Mouse (Mus musculus): ENCODE results near the gene Rnf208.

DNA sequence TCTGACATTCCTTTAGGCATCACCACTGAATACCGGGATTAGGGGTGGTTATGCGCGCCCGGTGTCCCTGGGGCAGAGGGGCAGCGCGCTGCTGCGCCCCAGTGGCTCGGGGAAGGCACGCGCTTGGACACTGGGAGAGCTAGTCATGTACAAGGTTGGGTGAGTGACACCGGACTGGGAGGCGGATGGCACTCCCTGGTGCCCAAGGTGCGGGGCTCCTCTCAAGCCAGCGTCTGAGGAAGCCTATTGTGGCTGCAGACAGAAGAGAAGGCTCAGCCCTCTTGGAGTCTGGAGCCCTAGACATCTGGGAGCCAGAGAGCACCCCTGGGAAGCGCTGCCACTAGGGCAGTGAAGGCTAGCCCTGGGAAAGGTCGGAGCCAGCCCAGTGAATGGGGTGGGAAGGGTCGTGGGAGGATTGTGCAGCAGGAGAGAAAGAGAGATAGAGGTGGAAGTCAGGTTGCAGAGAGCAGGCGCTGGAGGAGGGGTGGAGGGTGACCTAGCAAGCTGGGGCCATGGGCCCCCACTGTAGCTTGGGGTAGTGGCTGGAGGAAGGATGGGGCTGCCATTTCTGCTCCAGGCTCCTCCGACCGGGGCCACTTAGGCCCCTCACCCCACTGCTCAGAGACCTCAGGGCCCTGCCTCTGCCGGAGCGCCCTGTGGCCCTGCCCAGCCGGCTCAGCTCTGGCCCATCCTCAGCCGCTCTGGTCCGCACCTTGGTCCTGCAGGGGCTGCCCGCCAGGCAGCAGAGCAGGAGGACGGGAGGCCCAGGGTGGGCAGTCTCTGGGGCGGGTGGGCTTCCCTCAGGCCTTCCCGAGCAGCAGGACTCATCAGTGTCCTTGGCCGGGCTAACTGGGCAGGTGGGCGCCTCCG, 49.4 kb downstream of the Rnf208 start:
- no peak for TF ChIP-seq POLR2A (IDR thresholded peaks at IDR 0.05; ENCODE audit: control insufficient read depth, low read depth, low read length)
- TF ChIP-seq CTCF (IDR thresholded peaks at IDR 0.05; ENCODE audit: control insufficient read depth, insufficient read depth, insufficient replicate concordance, low read depth, low read length) = no peak

All from testis, adult 2 months (tissue).